Mouse (Mus musculus) layer of hippocampus, adult 2 months (tissue): ENCODE measurements around the gene Hpn. TPM values are rescaled to one million over a fixed set of nuclear protein-coding genes. Genes with fewer than 3 reads are reported as not detected.
A peak's percentile ranks its signal among the peaks of the same experiment; 100 is the strongest.

ENCODE experiments used
- DNase-seq, 2 experiments: peaks; one replicate each; pipeline ENCODE4 v3.0.0; 2022; ENCODE audit warnings: low spot score in 2 of 2
- H3K27ac ChIP-seq: fragments of 200-600 bp; 2 replicates; pipeline ENCODE4 v1.8.1; 2022
- H3K4me3 ChIP-seq: fragments of 200-600 bp; 2 replicates; pipeline ENCODE4 v1.8.1; 2022; ENCODE audit warnings: mild to moderate bottlenecking
- CTCF ChIP-seq: fragments of 200-600 bp; conservative IDR thresholded peaks from 2 replicates; pipeline ENCODE4 v1.8.1; 2022; ENCODE audit warnings: antibody characterized with exemption, mild to moderate bottlenecking, moderate library complexity
- long read RNA-seq, 2 experiments: library from polyadenylated mRNA; stranded (forward); transcript quantifications; one replicate each; pipeline ENCODE4 v2.0.0; 2021; ENCODE audit warnings: borderline mapping rate in 2 of 2
- total RNA-seq, 2 experiments: library from RNA; stranded (reverse); gene quantifications; 2 replicates each; pipeline ENCODE4 v1.2.3; 2021

Hpn gene
- total RNA-seq, result 1 to 10 TPM; 2.9 to 7.1 TPM
- long read RNA-seq, experiment 1, partial matches to known transcripts, result 0 of 1 reads
- long read RNA-seq, experiment 1, other reads (novel, unspliced or antisense), result 0 of 1 reads
- long read RNA-seq, experiment 2, partial matches to known transcripts, result 0 of 3 reads
- long read RNA-seq, experiment 2, other reads (novel, unspliced or antisense), result 2 of 3 reads

- no peak within 1 kb of the TSS for H3K4me3 ChIP-seq
- peak within 1 kb of the TSS; percentile 54 for H3K27ac ChIP-seq
- no peak for TF ChIP-seq CTCF
- no peak for DNase-seq
These were observed at the start of gene Hpn for GRCm38 (mm10) chr7:31115182-31115581. TSS of gene Hpn (minus strand) at chr7:31115290.

GRCm38 (mm10) chr7:31164748-31165147, 49.7 kb upstream of the Hpn start:
- DNase-seq, result no peak
- no peak for TF ChIP-seq CTCF
- Histone ChIP-seq H3K27ac (no peak overlapping the region), H3K4me3 (no peak overlapping the region)

- Histone ChIP-seq H3K4me3 (no peak overlapping the region), H3K27ac (no peak overlapping the region)
- no peak for TF ChIP-seq CTCF
- DNase-seq, result no peak
These were observed 48.8 kb upstream of the Hpn start for GRCm38 (mm10) chr7:31163666-31164577.

GRCm38 (mm10) chr7:31162324-31162723, 47.2 kb upstream of the Hpn start:
- no peak for DNase-seq
- no peak overlapping the region for H3K4me3 ChIP-seq
- no peak for TF ChIP-seq CTCF
- H3K27ac ChIP-seq, result no peak overlapping the region

GRCm38 (mm10) chr7:31161831-31162230, 46.7 kb upstream of the Hpn start:
- no peak for DNase-seq
- no peak for TF ChIP-seq CTCF
- no peak overlapping the region for H3K4me3 ChIP-seq
- H3K27ac ChIP-seq, result no peak overlapping the region

- no peak overlapping the region for H3K4me3 ChIP-seq
- DNase-seq, result no peak
- TF ChIP-seq CTCF, result no peak
- H3K27ac ChIP-seq, result no peak overlapping the region
These were observed 46.2 kb upstream of the Hpn start for GRCm38 (mm10) chr7:31161246-31161645.

- no peak for TF ChIP-seq CTCF
- H3K4me3 ChIP-seq, result no peak overlapping the region
- no peak overlapping the region for H3K27ac ChIP-seq
- DNase-seq, result no peak
These were observed 45.7 kb upstream of the Hpn start for GRCm38 (mm10) chr7:31160763-31161162.

GRCm38 (mm10) chr7:31156034-31156928, 41.2 kb upstream of the Hpn start:
- Histone ChIP-seq H3K27ac (peak overlapping the region; percentile 32; the same call in 1 of the 2 replicates), H3K4me3 (no peak overlapping the region)
- no peak for DNase-seq

GRCm38 (mm10) chr7:31155296-31156033, 40.4 kb upstream of the Hpn start, which contains the start of gene Gramd1a:
TSS of gene Gramd1a (minus strand) at chr7:31155896.
- no peak for DNase-seq
- Histone ChIP-seq H3K27ac (peak within 1 kb of the TSS; percentile 32; the same call in 1 of the 2 replicates), H3K4me3 (no peak within 1 kb of the TSS)
- no peak for TF ChIP-seq CTCF

More at GRCm38 (mm10) chr7:31156034-31156928, 41.2 kb upstream of the Hpn start:
- peak; percentile 70 for TF ChIP-seq CTCF

- TF ChIP-seq CTCF, result no peak
- no peak overlapping the region for H3K4me3 ChIP-seq
- DNase-seq, result no peak
These were observed 38.6 kb upstream of the Hpn start for GRCm38 (mm10) chr7:31153536-31154320.

GRCm38 (mm10) chr7:31151301-31152241, 36.5 kb upstream of the Hpn start:
- peak overlapping the region; percentile 97 for H3K4me3 ChIP-seq
- peak in 1 of 2 experiments; percentile 42 for DNase-seq
- peak overlapping the region; percentile 99 for H3K27ac ChIP-seq
- TF ChIP-seq CTCF, result no peak

More at GRCm38 (mm10) chr7:31153536-31154320, 38.6 kb upstream of the Hpn start:
- no peak overlapping the region for H3K27ac ChIP-seq
